Mouse (Mus musculus): ENCODE results near the gene Camk2g.

GRCm38 (mm10) chr14:20753792-20754191, 40.1 kb downstream of the Camk2g start:
- TF ChIP-seq SRF (IDR thresholded peaks at IDR 0.05; ENCODE audit: control insufficient read depth, insufficient read length, low read depth), result no peak
- no peak for TF ChIP-seq POLR2A (IDR thresholded peaks at IDR 0.05; ENCODE audit: insufficient read length, low read depth)
- TF ChIP-seq POLR2AphosphoS2 (IDR thresholded peaks at IDR 0.05; ENCODE audit: insufficient read length, low read depth), result no peak
- TF ChIP-seq MAX (IDR thresholded peaks at IDR 0.05; ENCODE audit: low read depth), result no peak
- TF ChIP-seq MYOG (IDR thresholded peaks at IDR 0.05; ENCODE audit: control insufficient read depth in 1 of 3, insufficient read depth in 1 of 3, insufficient read length in 2 of 3, low read depth in 2 of 3), result no peak
- TF ChIP-seq CEBPB (IDR thresholded peaks at IDR 0.05; ENCODE audit: insufficient read depth, poor library complexity, severe bottlenecking), result no peak
- no peak for TF ChIP-seq MYOD1 (IDR thresholded peaks at IDR 0.05; ENCODE audit: control insufficient read depth in 1 of 3, insufficient read length in 2 of 3, low read depth in 2 of 3)

Data from myocyte (in vitro differentiated cells).